Mouse (Mus musculus): ENCODE data around the gene Gmpr. TPM values are rescaled to one million over a fixed set of nuclear protein-coding genes. Genes with fewer than 3 reads are reported as not detected.

Gmpr gene
- polyA plus RNA-seq, 1 experiment from 2014 or later: 14.0 TPM

DNA sequence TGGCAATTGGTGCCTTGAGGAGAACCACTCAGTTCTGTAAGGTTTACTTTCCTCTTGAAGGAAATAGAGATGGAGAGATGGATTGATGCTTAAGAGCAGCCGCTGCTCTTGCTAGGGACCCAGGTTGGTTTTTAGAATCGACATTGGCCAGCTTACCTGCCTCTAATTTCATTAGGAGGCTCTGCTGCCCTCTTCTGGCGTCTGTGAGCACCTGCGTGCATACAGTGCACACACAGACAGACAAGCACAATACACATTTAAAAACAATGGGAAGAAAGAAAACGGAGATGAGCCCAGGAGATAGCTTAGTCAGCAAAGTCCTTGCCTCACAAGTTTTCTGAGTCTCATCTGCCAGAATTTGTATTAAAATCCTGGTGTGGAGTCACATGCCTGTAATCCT lies 75.8 kb downstream of the Gmpr start:
- Histone ChIP-seq H3K36me3 (ENCODE audit: poor library complexity, severe bottlenecking) (no peaks in the 10 kb centered on the region), H3K27me3 (no peaks in the 10 kb centered on the region), H3K9ac (no peak overlapping the region), H3K27ac (no peak overlapping the region), H3K4me1 (no peaks in the 10 kb centered on the region), H3K4me2 (no peak overlapping the region), H3K9me3 (replicated peaks) (no peaks in the 10 kb centered on the region), H3K4me3 (no peak overlapping the region)
- WGBS: 84% methylated on average over 5 of the region's 5 CpGs
- ATAC-seq: no peak

DNA sequence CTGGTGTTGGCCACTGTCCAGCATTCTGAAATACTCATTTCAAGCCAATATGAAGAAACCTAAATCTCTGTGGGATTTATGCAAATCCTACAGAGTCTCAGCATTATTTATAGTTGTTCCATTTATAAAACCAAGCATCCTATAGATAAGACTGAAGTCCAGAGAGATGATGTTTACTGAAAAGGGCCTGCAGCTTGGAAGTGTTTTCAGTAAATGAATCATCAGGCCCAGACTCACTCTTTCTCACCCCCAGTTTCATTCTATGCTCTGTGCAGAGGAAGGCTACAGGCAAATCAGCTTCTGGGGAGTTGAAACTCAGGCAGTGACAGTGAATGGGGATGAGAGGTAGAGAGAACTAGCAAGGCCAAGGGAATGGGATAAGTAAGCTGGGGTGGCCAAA lies 83.7 kb downstream of the Gmpr start:
- H3K9me3 ChIP-seq (replicated peaks): no peaks in the 10 kb centered on the region
- H3K36me3 ChIP-seq (ENCODE audit: poor library complexity, severe bottlenecking): no peaks in the 10 kb centered on the region
- no peak overlapping the region for H3K27ac ChIP-seq
- no peak overlapping the region for H3K4me3 ChIP-seq
- H3K9ac ChIP-seq: no peak overlapping the region
- no peak overlapping the region for H3K4me2 ChIP-seq
- H3K4me1 ChIP-seq: no peaks in the 10 kb centered on the region; the same call in 1 of the 2 replicates
- no peaks in the 10 kb centered on the region for H3K27me3 ChIP-seq
- no peak for ATAC-seq

DNA sequence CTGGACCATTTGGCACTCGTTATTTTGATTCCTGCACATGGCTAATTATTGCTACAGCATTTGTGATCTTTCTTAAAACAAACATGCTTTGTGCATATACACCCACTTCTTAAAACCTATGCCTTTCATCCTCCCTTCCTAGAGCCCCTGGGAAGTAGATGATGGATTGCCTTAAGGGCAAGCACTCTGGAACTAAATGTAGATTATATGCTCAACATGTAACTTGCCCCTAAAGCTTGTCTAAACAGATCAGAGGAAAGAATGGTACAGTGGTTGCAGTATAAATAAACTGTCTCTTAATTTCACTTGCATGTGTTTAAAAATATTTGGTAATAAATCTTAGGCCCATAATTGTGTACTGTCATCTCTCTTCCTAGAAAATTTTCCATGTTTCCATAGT lies 86.7 kb downstream of the Gmpr start:
- 61% methylated on average over 1 of the region's 1 CpGs for WGBS
- H3K36me3 ChIP-seq (ENCODE audit: poor library complexity, severe bottlenecking): no peaks in the 10 kb centered on the region
- H3K4me3 ChIP-seq: no peak overlapping the region
- no peak overlapping the region for H3K4me2 ChIP-seq
- no peaks in the 10 kb centered on the region; the same call in 1 of the 2 replicates for H3K4me1 ChIP-seq
- H3K9ac ChIP-seq: no peak overlapping the region
- no peaks in the 10 kb centered on the region for H3K27me3 ChIP-seq
- no peak for ATAC-seq
- no peak overlapping the region for H3K27ac ChIP-seq
- H3K9me3 ChIP-seq (replicated peaks): no peaks in the 10 kb centered on the region

DNA sequence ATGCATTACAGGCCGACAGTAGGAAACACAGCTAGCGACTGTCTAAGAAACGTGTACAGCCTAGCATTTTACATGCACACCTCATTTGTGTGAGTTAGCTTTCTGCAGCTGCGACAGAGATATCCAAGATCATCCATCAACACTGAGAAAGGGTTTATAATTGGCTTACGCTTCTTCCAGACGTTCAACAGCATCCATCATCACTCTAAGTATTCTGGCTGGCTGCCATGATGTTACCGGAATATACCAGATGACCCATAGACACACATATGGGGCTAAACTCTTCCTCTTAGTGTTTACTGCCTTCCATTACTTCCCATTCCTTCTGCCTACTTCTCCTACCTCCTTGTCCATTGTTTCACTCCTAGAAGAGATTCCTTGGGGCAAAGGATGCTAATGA lies 88.2 kb downstream of the Gmpr start:
- H3K27me3 ChIP-seq: no peaks in the 10 kb centered on the region

DNA sequence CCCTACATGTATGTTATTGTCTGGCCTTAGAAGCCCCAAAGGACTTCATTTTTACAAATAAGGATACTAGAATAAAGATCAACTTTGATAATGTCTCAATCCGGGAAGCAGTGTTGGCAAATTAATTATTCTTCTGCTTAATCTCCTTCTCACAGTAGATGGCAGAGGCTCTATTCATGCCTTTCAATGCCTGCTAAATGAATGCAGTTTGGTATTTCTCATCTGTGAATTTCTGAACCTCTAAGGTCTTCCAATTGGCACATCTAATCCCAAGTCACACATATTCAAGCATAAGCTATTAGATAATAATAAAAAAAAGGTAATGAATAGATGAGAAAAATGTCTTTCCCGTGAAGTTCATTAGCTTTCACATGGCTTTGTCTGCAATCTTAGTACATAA lies 92.6 kb downstream of the Gmpr start:
- Histone ChIP-seq H3K9me3 (replicated peaks) (no peaks in the 10 kb centered on the region), H3K4me1 (peaks cover 18% of the 10 kb centered on the region), H3K4me2 (no peak overlapping the region), H3K36me3 (ENCODE audit: poor library complexity, severe bottlenecking) (no peaks in the 10 kb centered on the region), H3K4me3 (no peak overlapping the region), H3K27me3 (no peaks in the 10 kb centered on the region), H3K27ac (0 out of 2 replicates have a peak overlapping the region, but pooled peaks have one; percentile 42), H3K9ac (no peak overlapping the region)
- ATAC-seq: no peak
- 31% methylated on average over 2 of the region's 2 CpGs for WGBS

More for the DNA sequence above, 88.2 kb downstream of the Gmpr start:
- no peaks in the 10 kb centered on the region for H3K36me3 ChIP-seq (ENCODE audit: poor library complexity, severe bottlenecking)
- no peaks in the 10 kb centered on the region for H3K9me3 ChIP-seq (replicated peaks)
- WGBS: 76% methylated on average over 7 of the region's 7 CpGs
- peaks cover 9% of the 10 kb centered on the region for H3K4me1 ChIP-seq
- no peak overlapping the region for H3K4me3 ChIP-seq
- H3K27ac ChIP-seq: no peak overlapping the region
- ATAC-seq: no peak
- no peak overlapping the region for H3K9ac ChIP-seq
- H3K4me2 ChIP-seq: no peak overlapping the region

DNA sequence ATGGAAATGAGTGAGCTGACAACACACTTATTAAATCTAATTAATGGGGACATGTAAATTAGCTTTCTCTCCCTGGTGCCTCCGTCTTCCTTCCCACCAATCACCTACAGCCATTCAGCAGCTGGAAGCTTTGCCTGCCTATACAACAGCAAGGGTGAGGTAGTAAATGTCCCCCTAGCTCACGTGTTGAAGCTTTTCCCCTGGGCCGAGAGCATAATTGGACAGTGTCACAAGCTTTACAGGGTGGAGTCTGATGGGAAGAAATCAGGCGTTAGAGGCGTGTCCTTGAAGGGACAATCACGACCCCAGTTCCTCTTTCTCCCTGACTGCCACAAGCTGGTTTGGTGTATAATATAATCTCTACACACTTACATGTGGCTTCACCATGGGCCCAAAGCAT lies 93.2 kb downstream of the Gmpr start:
- Histone ChIP-seq H3K4me1 (peaks cover 18% of the 10 kb centered on the region), H3K4me3 (no peak overlapping the region), H3K9ac (no peak overlapping the region), H3K27ac (peak overlapping the region; percentile 42), H3K9me3 (replicated peaks) (no peaks in the 10 kb centered on the region), H3K4me2 (peak overlapping the region; percentile 9), H3K36me3 (ENCODE audit: poor library complexity, severe bottlenecking) (no peaks in the 10 kb centered on the region), H3K27me3 (no peaks in the 10 kb centered on the region)
- ATAC-seq: 0 out of 2 replicates have a peak, but pooled peaks have one; percentile 13
- WGBS: 26% methylated on average over 6 of the region's 6 CpGs

Other genes with a start within 250 kb of the Gmpr start
- gene Mylip, start 117.7 kb upstream of the Gmpr start, polyA plus RNA-seq (2015; fragmentation: Nextera tagmentation; extraction: Ambion mirVana): 2.3 and 3.8 TPM in 2 replicates

All from forebrain, embryonic 13.5 days (tissue).